Mouse (Mus musculus) testis, adult 2 months (tissue): ENCODE results near the gene Nwd2.

ENCODE experiments used
- CTCF ChIP-seq: fragments of 200-500 bp; IDR thresholded peaks from 2 replicates; pipeline ENCODE4 v1.5.1; 2012; ENCODE audit warnings: low read depth, mild to moderate bottlenecking, inconsistent platforms, low read length, moderate library complexity; ENCODE audit not compliant: control insufficient read depth, insufficient read depth, insufficient replicate concordance
- POLR2A ChIP-seq: fragments of 200-500 bp; IDR thresholded peaks from 2 replicates; pipeline ENCODE4 v1.6.1; 2012; ENCODE audit warnings: low read depth, mild to moderate bottlenecking, inconsistent platforms, low read length, moderate library complexity; ENCODE audit not compliant: control insufficient read depth

GRCm38 (mm10) chr5:63847541-63848226 lies 198.8 kb downstream of the Nwd2 start:
- TF ChIP-seq CTCF (no peak), POLR2A (no peak)
